Mouse (Mus musculus): ENCODE data around the gene Tmem233.
A peak's percentile ranks its signal among the peaks of the same experiment; 100 is the strongest.

The Tmem233 gene

DNA sequence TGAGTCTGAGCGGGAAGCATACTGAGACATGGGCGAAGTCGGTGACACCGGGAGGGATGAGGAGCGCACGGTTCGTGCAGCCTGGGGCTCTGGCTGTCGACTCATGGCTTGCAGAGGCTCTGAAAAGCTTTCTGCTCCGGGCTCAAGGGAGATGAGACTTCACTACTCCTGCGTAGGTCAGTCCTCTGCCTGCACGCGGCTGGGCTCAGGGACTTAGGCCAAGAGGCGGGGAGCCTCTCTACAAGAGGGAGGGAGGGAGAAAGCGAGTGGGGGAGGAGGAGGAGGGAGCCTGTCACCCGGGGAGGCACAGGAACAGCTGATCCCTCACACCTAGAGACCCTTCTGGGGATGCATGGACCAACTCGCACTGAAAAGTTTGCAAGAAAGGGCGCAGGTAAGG is at the start of gene Tmem233:
Tmem233 (minus strand) TSS at position 164 of the 400 bp plus-strand sequence.
- no peaks in the 10 kb centered on the region for H3K36me3 ChIP-seq (ENCODE audit: insufficient read depth, low read length)
- TF ChIP-seq CTCF (conservative IDR thresholded peaks at IDR 0.05; ENCODE audit: low read length) (no peak), POU5F1 (IDR thresholded peaks at IDR 0.05; ENCODE audit: borderline replicate concordance, low read length) (no peak), NANOG (IDR thresholded peaks at IDR 0.05; ENCODE audit: borderline replicate concordance, low read length) (no peak)
- H3K27me3 ChIP-seq (ENCODE audit: insufficient read depth, low read length) = peaks cover 32% of the 10 kb centered on the region
- no peaks in the 10 kb centered on the region for H3K9me3 ChIP-seq (ENCODE audit: low read length)
- H3K4me3 ChIP-seq (replicated peaks; ENCODE audit: low read length) = peak within 1 kb of the TSS; percentile 64
- peaks cover 20% of the 10 kb centered on the region for H3K4me1 ChIP-seq (replicated peaks; ENCODE audit: low read depth, low read length)

DNA sequence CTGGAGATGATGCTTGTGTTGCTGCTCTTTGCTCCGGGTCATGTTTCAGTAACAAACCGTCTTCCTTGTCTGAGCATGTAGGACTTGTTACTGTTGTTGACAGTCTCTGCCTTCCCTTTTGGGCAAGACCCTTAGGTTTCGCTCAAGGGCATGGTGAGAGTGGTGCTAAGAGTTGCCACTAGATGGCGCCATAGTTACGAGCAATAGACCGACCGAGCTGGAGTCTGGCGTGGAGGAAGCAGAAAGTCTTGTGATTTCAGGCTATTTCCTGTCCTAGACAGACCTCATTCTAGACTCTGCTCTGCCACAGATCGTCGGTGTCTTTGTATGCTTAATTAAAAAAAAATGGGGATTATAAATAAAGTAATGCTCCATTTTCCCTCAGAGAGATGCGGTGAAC is 40.3 kb upstream of the Tmem233 start:
- Histone ChIP-seq H3K27me3 (ENCODE audit: insufficient read depth, low read length) (peaks cover 7% of the 10 kb centered on the region), H3K9me3 (ENCODE audit: low read length) (no peaks in the 10 kb centered on the region), H3K4me3 (replicated peaks; ENCODE audit: low read length) (peak overlapping the region; percentile 54), H3K36me3 (ENCODE audit: insufficient read depth, low read length) (0 out of 2 replicates have a peak, but pooled peaks cover 7% of the 10 kb centered on the region), H3K4me1 (replicated peaks; ENCODE audit: low read depth, low read length) (peaks cover 23% of the 10 kb centered on the region)
- no peak for TF ChIP-seq NANOG (IDR thresholded peaks at IDR 0.05; ENCODE audit: borderline replicate concordance, low read length)
- peak; percentile 84 for TF ChIP-seq CTCF (conservative IDR thresholded peaks at IDR 0.05; ENCODE audit: low read length)
- no peak for TF ChIP-seq POU5F1 (IDR thresholded peaks at IDR 0.05; ENCODE audit: borderline replicate concordance, low read length)

GRCm38 (mm10) chr5:116116567-116116966 is 33.5 kb upstream of the Tmem233 start:
- no peak overlapping the region for H3K4me3 ChIP-seq (replicated peaks; ENCODE audit: low read length)
- H3K4me1 ChIP-seq (replicated peaks; ENCODE audit: low read depth, low read length) = peaks cover 18% of the 10 kb centered on the region
- no peaks in the 10 kb centered on the region for H3K9me3 ChIP-seq (ENCODE audit: low read length)
- peaks cover 14% of the 10 kb centered on the region for H3K27me3 ChIP-seq (ENCODE audit: insufficient read depth, low read length)
- no peaks in the 10 kb centered on the region for H3K36me3 ChIP-seq (ENCODE audit: insufficient read depth, low read length)
- TF ChIP-seq POU5F1 (IDR thresholded peaks at IDR 0.05; ENCODE audit: borderline replicate concordance, low read length) (no peak), CTCF (conservative IDR thresholded peaks at IDR 0.05; ENCODE audit: low read length) (peak; percentile 100)

- H3K4me3 ChIP-seq (replicated peaks; ENCODE audit: low read length) = no peak overlapping the region
- peaks cover 14% of the 10 kb centered on the region for H3K27me3 ChIP-seq (ENCODE audit: insufficient read depth, low read length)
- H3K4me1 ChIP-seq (replicated peaks; ENCODE audit: low read depth, low read length) = peaks cover 18% of the 10 kb centered on the region
- H3K36me3 ChIP-seq (ENCODE audit: insufficient read depth, low read length) = no peaks in the 10 kb centered on the region
- H3K9me3 ChIP-seq (ENCODE audit: low read length) = no peaks in the 10 kb centered on the region
- TF ChIP-seq POU5F1 (IDR thresholded peaks at IDR 0.05; ENCODE audit: borderline replicate concordance, low read length) = no peak
- no peak for TF ChIP-seq NANOG (IDR thresholded peaks at IDR 0.05; ENCODE audit: borderline replicate concordance, low read length)
- no peak for TF ChIP-seq CTCF (conservative IDR thresholded peaks at IDR 0.05; ENCODE audit: low read length)
Measured at GRCm38 (mm10) chr5:116116110-116116509, 33.1 kb upstream of the Tmem233 start.

DNA sequence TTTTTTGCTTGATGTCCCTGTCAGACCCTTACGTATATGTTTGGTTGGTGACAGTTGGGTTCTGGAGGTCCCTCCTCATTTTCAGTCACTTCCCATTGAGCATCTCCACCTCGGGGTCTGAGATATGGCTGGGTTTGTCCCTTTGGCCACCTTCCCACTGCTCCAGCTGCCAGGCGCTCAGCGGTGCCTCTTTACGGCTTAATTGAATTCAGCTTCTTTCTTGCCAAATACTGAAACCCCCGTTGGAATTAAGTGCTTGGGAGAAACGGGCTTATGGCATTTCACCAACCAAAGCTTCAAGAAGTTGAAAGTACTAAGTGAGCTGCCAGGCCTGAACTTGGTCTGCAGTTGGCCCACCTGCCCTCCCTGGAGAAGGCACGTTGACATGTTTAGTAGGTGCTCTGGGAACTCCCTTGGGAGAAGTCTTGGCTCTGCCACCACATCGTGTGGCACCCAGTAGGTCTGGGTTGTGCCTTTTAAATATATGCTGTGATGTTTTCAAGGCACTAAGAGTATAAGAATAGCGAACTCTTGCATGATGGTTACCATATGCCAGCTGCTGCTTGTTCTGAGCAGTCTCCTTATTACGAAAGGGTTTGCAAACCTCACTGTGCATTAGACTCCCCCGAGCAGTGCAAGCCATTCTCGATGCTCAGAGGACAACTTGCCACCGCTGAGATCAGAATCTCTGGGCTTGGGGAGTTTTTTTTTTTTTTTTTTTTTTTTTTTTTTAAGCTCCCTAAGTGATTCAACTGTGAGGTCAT is 32.2 kb upstream of the Tmem233 start:
- TF ChIP-seq POU5F1 (IDR thresholded peaks at IDR 0.05; ENCODE audit: borderline replicate concordance, low read length) (no peak), CTCF (conservative IDR thresholded peaks at IDR 0.05; ENCODE audit: low read length) (no peak), NANOG (IDR thresholded peaks at IDR 0.05; ENCODE audit: borderline replicate concordance, low read length) (no peak)

DNA sequence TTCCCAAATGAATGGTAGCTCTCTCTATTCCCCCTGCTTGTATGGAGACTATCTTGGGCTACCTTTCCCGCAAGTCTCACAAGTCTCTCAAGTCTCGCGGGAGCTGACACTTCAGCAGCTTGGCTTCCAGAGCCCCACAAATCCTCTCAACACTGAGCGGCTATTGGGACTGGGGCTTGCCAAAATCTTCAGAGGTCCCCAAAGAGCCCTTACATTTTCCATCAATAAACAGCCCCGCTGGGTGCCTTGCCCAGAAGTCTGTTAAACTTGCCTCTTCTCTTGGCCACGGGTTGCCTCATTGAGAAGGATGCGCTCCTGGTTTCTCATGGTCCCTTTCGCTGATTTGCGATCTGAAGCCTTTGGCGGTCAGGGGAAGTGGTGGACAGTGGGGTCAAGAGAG is 25.6 kb upstream of the Tmem233 start:
- H3K9me3 ChIP-seq (ENCODE audit: low read length) = no peaks in the 10 kb centered on the region
- H3K4me1 ChIP-seq (replicated peaks; ENCODE audit: low read depth, low read length) = peaks cover 28% of the 10 kb centered on the region
- no peaks in the 10 kb centered on the region for H3K36me3 ChIP-seq (ENCODE audit: insufficient read depth, low read length)
- no peak for TF ChIP-seq CTCF (conservative IDR thresholded peaks at IDR 0.05; ENCODE audit: low read length)
- H3K4me3 ChIP-seq (replicated peaks; ENCODE audit: low read length) = 0 out of 2 replicates have a peak overlapping the region, but pooled peaks have one; percentile 7
- peaks cover 6% of the 10 kb centered on the region; the same call in 1 of the 2 replicates for H3K27me3 ChIP-seq (ENCODE audit: insufficient read depth, low read length)

More for the DNA sequence above, 32.2 kb upstream of the Tmem233 start:
- H3K4me1 ChIP-seq (replicated peaks; ENCODE audit: low read depth, low read length) = peaks cover 18% of the 10 kb centered on the region
- no peak overlapping the region for H3K4me3 ChIP-seq (replicated peaks; ENCODE audit: low read length)
- no peaks in the 10 kb centered on the region for H3K36me3 ChIP-seq (ENCODE audit: insufficient read depth, low read length)
- H3K9me3 ChIP-seq (ENCODE audit: low read length) = no peaks in the 10 kb centered on the region
- H3K27me3 ChIP-seq (ENCODE audit: insufficient read depth, low read length) = peaks cover 14% of the 10 kb centered on the region

GRCm38 (mm10) chr5:116084231-116084630 is 1.2 kb upstream of the Tmem233 start:
- Histone ChIP-seq H3K4me3 (replicated peaks; ENCODE audit: low read length) (no peak overlapping the region), H3K27me3 (ENCODE audit: insufficient read depth, low read length) (peaks cover 32% of the 10 kb centered on the region), H3K36me3 (ENCODE audit: insufficient read depth, low read length) (no peaks in the 10 kb centered on the region), H3K4me1 (replicated peaks; ENCODE audit: low read depth, low read length) (peaks cover 20% of the 10 kb centered on the region), H3K9me3 (ENCODE audit: low read length) (no peaks in the 10 kb centered on the region)
- TF ChIP-seq NANOG (IDR thresholded peaks at IDR 0.05; ENCODE audit: borderline replicate concordance, low read length) = no peak
- no peak for TF ChIP-seq CTCF (conservative IDR thresholded peaks at IDR 0.05; ENCODE audit: low read length)
- TF ChIP-seq POU5F1 (IDR thresholded peaks at IDR 0.05; ENCODE audit: borderline replicate concordance, low read length) = no peak

DNA sequence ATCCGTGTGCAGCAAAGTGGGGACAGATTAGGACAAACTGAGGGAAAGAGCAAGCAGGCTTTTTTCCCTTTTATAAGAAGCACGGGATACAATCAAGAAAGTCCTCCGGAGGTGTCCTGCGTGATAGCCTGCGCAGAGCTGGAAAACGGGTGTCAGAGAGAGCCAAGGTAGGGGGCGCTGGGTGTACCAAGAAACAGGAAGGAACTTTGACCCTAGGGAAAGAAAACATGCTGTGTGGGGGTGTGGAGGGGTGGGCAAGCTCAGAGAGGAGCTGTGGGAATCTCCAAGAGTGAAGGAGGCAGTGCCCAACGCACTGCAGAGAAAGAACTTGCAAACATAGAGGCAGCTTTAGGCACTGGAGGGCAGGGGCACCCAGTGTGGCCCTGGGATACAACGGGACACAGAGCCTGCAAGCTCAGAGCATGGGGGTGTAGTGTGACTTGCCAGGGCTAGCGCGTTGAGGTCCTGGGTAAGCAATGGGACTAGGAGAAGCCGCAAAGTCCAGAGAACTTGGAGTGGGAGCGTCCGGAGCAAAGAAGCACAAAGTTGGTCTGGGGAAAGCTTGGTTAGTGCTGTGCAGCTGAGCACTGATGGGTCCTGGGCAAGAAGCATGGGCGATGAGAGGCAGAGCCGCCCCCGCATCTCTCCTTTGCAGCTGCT is 673 bp downstream of the Tmem233 start:
- peaks cover 34% of the 10 kb centered on the region for H3K27me3 ChIP-seq (ENCODE audit: insufficient read depth, low read length)
- no peaks in the 10 kb centered on the region for H3K9me3 ChIP-seq (ENCODE audit: low read length)
- no peak for TF ChIP-seq CTCF (conservative IDR thresholded peaks at IDR 0.05; ENCODE audit: low read length)

More for the DNA sequence above, 673 bp downstream of the Tmem233 start:
- no peaks in the 10 kb centered on the region for H3K36me3 ChIP-seq (ENCODE audit: insufficient read depth, low read length)
- H3K4me1 ChIP-seq (replicated peaks; ENCODE audit: low read depth, low read length) = peaks cover 20% of the 10 kb centered on the region
- H3K4me3 ChIP-seq (replicated peaks; ENCODE audit: low read length) = peak overlapping the region; percentile 64
